Mouse (Mus musculus): ENCODE data around the gene Amh. TPM values are rescaled to one million over a fixed set of nuclear protein-coding genes. Genes with fewer than 3 reads are reported as not detected.

The Amh gene
- polyA plus RNA-seq, 1 experiment from 2014 or later: not detected

GRCm38 (mm10) chr10:80821991-80822390 is 16.9 kb downstream of the Amh start:
- no peak overlapping the region for H3K4me2 ChIP-seq (ENCODE audit: low read length)
- H3K9me3 ChIP-seq (ENCODE audit: control insufficient read depth, low read length): no peaks in the 10 kb centered on the region
- H3K4me1 ChIP-seq (replicated peaks; ENCODE audit: control insufficient read depth, insufficient read depth, low read length): peaks cover 2% of the 10 kb centered on the region; the same call in 1 of the 2 replicates
- no peaks in the 10 kb centered on the region for H3K36me3 ChIP-seq (ENCODE audit: control insufficient read depth, insufficient read depth)
- WGBS: 41% methylated on average over 2 of the region's 2 CpGs
- ATAC-seq: no peak
- no peak overlapping the region for H3K9ac ChIP-seq (replicated peaks; ENCODE audit: low read depth, low read length)
- no peak overlapping the region for H3K27ac ChIP-seq (ENCODE audit: low read length)
- H3K27me3 ChIP-seq (replicated peaks; ENCODE audit: control insufficient read depth, insufficient read depth, low read length): no peaks in the 10 kb centered on the region
- H3K4me3 ChIP-seq (replicated peaks; ENCODE audit: low read length): no peak overlapping the region

GRCm38 (mm10) chr10:80822528-80822927 is 17.5 kb downstream of the Amh start:
- Histone ChIP-seq H3K4me2 (ENCODE audit: low read length) (no peak overlapping the region), H3K9me3 (ENCODE audit: control insufficient read depth, low read length) (no peaks in the 10 kb centered on the region), H3K9ac (replicated peaks; ENCODE audit: low read depth, low read length) (no peak overlapping the region), H3K27me3 (replicated peaks; ENCODE audit: control insufficient read depth, insufficient read depth, low read length) (no peaks in the 10 kb centered on the region), H3K36me3 (ENCODE audit: control insufficient read depth, insufficient read depth) (no peaks in the 10 kb centered on the region), H3K4me3 (replicated peaks; ENCODE audit: low read length) (no peak overlapping the region), H3K27ac (ENCODE audit: low read length) (no peak overlapping the region), H3K4me1 (replicated peaks; ENCODE audit: control insufficient read depth, insufficient read depth, low read length) (peaks cover 4% of the 10 kb centered on the region)
- no peak for ATAC-seq
- 90% methylated on average over 5 of the region's 5 CpGs for WGBS

GRCm38 (mm10) chr10:80823316-80823715 is 18.3 kb downstream of the Amh start:
- Histone ChIP-seq H3K27ac (ENCODE audit: low read length) (no peak overlapping the region), H3K27me3 (replicated peaks; ENCODE audit: control insufficient read depth, insufficient read depth, low read length) (no peaks in the 10 kb centered on the region), H3K4me1 (replicated peaks; ENCODE audit: control insufficient read depth, insufficient read depth, low read length) (peaks cover 12% of the 10 kb centered on the region), H3K9ac (replicated peaks; ENCODE audit: low read depth, low read length) (no peak overlapping the region), H3K36me3 (ENCODE audit: control insufficient read depth, insufficient read depth) (no peaks in the 10 kb centered on the region), H3K4me2 (ENCODE audit: low read length) (no peak overlapping the region), H3K9me3 (ENCODE audit: control insufficient read depth, low read length) (no peaks in the 10 kb centered on the region), H3K4me3 (replicated peaks; ENCODE audit: low read length) (no peak overlapping the region)
- no peak for ATAC-seq
- WGBS: 93% methylated on average over 1 of the region's 1 CpGs

GRCm38 (mm10) chr10:80823847-80824643 is 19.0 kb downstream of the Amh start:
- Histone ChIP-seq H3K4me3 (replicated peaks; ENCODE audit: low read length) (no peak overlapping the region), H3K36me3 (ENCODE audit: control insufficient read depth, insufficient read depth) (no peaks in the 10 kb centered on the region; the same call in 1 of the 2 replicates), H3K27me3 (replicated peaks; ENCODE audit: control insufficient read depth, insufficient read depth, low read length) (no peaks in the 10 kb centered on the region), H3K4me1 (replicated peaks; ENCODE audit: control insufficient read depth, insufficient read depth, low read length) (peaks cover 16% of the 10 kb centered on the region), H3K27ac (ENCODE audit: low read length) (no peak overlapping the region), H3K9ac (replicated peaks; ENCODE audit: low read depth, low read length) (no peak overlapping the region), H3K4me2 (ENCODE audit: low read length) (no peak overlapping the region), H3K9me3 (ENCODE audit: control insufficient read depth, low read length) (no peaks in the 10 kb centered on the region)
- ATAC-seq: no peak
- WGBS: 65% methylated on average over 8 of the region's 8 CpGs

GRCm38 (mm10) chr10:80824827-80825226 is 19.8 kb downstream of the Amh start:
- Histone ChIP-seq H3K27ac (ENCODE audit: low read length) (no peak overlapping the region), H3K4me3 (replicated peaks; ENCODE audit: low read length) (no peak overlapping the region), H3K4me2 (ENCODE audit: low read length) (no peak overlapping the region), H3K4me1 (replicated peaks; ENCODE audit: control insufficient read depth, insufficient read depth, low read length) (peaks cover 23% of the 10 kb centered on the region), H3K27me3 (replicated peaks; ENCODE audit: control insufficient read depth, insufficient read depth, low read length) (no peaks in the 10 kb centered on the region), H3K36me3 (ENCODE audit: control insufficient read depth, insufficient read depth) (peaks cover 7% of the 10 kb centered on the region), H3K9ac (replicated peaks; ENCODE audit: low read depth, low read length) (no peak overlapping the region), H3K9me3 (ENCODE audit: control insufficient read depth, low read length) (no peaks in the 10 kb centered on the region)
- 82% methylated on average over 2 of the region's 2 CpGs for WGBS
- no peak for ATAC-seq

- WGBS: under 1% methylated on average over 79 of the region's 82 CpGs
- Histone ChIP-seq H3K9ac (replicated peaks; ENCODE audit: low read depth, low read length) (peak within 1 kb of the TSS; percentile 90), H3K27me3 (replicated peaks; ENCODE audit: control insufficient read depth, insufficient read depth, low read length) (no peaks in the 10 kb centered on the region), H3K9me3 (ENCODE audit: control insufficient read depth, low read length) (no peaks in the 10 kb centered on the region), H3K4me2 (ENCODE audit: low read length) (peak within 1 kb of the TSS; percentile 96), H3K27ac (ENCODE audit: low read length) (peak within 1 kb of the TSS; percentile 92), H3K36me3 (ENCODE audit: control insufficient read depth, insufficient read depth) (peaks cover 10% of the 10 kb centered on the region), H3K4me1 (replicated peaks; ENCODE audit: control insufficient read depth, insufficient read depth, low read length) (peaks cover 25% of the 10 kb centered on the region), H3K4me3 (replicated peaks; ENCODE audit: low read length) (peak within 1 kb of the TSS; percentile 84)
- peak; percentile 98 for ATAC-seq
Measured at GRCm38 (mm10) chr10:80826151-80827062, 21.4 kb downstream of the Amh start, which contains the start of gene Oaz1. TSS of gene Oaz1 (plus strand) at chr10:80826656.

GRCm38 (mm10) chr10:80827063-80827869 is 22.2 kb downstream of the Amh start:
- Histone ChIP-seq H3K36me3 (ENCODE audit: control insufficient read depth, insufficient read depth) (peaks cover 10% of the 10 kb centered on the region), H3K9ac (replicated peaks; ENCODE audit: low read depth, low read length) (peak overlapping the region; percentile 90), H3K27me3 (replicated peaks; ENCODE audit: control insufficient read depth, insufficient read depth, low read length) (no peaks in the 10 kb centered on the region), H3K4me2 (ENCODE audit: low read length) (peak overlapping the region; percentile 96), H3K9me3 (ENCODE audit: control insufficient read depth, low read length) (no peaks in the 10 kb centered on the region), H3K4me1 (replicated peaks; ENCODE audit: control insufficient read depth, insufficient read depth, low read length) (peaks cover 25% of the 10 kb centered on the region), H3K4me3 (replicated peaks; ENCODE audit: low read length) (peak overlapping the region; percentile 84), H3K27ac (ENCODE audit: low read length) (peak overlapping the region; percentile 92)
- no peak for ATAC-seq
- 10% methylated on average over 29 of the region's 29 CpGs for WGBS

- H3K27me3 ChIP-seq (replicated peaks; ENCODE audit: control insufficient read depth, insufficient read depth, low read length): no peaks in the 10 kb centered on the region
- WGBS: 78% methylated on average over 10 of the region's 10 CpGs
- H3K27ac ChIP-seq (ENCODE audit: low read length): no peak overlapping the region
- H3K4me1 ChIP-seq (replicated peaks; ENCODE audit: control insufficient read depth, insufficient read depth, low read length): peaks cover 25% of the 10 kb centered on the region
- peaks cover 10% of the 10 kb centered on the region for H3K36me3 ChIP-seq (ENCODE audit: control insufficient read depth, insufficient read depth)
- no peak for ATAC-seq
- peak overlapping the region; percentile 96 for H3K4me2 ChIP-seq (ENCODE audit: low read length)
- no peaks in the 10 kb centered on the region for H3K9me3 ChIP-seq (ENCODE audit: control insufficient read depth, low read length)
- H3K9ac ChIP-seq (replicated peaks; ENCODE audit: low read depth, low read length): peak overlapping the region; percentile 90
- peak overlapping the region; percentile 84 for H3K4me3 ChIP-seq (replicated peaks; ENCODE audit: low read length)
Measured at GRCm38 (mm10) chr10:80827870-80828420, 22.9 kb downstream of the Amh start.
